Mouse (Mus musculus) right cerebral cortex, postnatal 36 days (tissue): ENCODE measurements at regions not wholly inside any gene's neighbourhood (a gene's known extent, or its start where the extent isn't known, plus 50 kb on each side); places are given as distances from the start of the nearest gene placed in this dataset.

Experiments used
- DNase-seq, 2 experiments: peaks; one replicate each; pipeline ENCODE4 v3.0.0; 2022; ENCODE audit warnings: low spot score in 2 of 2, mixed read lengths in 1 of 2

DNA sequence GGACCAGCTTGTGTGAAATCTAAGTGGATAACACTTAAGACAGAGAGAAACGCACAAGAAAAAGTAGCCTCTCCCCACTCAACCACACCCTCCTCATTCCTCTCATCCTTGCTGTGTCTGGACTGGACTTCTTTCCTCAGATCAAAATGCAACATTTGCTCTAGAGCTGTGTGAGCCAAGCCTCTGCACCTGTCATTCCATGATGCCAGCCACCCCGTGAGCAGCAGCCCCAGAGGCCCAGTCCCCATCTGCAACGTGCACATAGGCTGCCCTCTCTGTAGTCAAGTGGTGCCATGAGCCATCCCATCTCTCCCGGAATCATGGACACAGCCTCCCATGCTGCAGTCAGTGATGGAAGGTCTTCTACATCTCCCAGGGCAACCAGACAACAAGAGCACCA lies 55.1 kb upstream of the Gpc1 start:
- no peak for DNase-seq

DNA sequence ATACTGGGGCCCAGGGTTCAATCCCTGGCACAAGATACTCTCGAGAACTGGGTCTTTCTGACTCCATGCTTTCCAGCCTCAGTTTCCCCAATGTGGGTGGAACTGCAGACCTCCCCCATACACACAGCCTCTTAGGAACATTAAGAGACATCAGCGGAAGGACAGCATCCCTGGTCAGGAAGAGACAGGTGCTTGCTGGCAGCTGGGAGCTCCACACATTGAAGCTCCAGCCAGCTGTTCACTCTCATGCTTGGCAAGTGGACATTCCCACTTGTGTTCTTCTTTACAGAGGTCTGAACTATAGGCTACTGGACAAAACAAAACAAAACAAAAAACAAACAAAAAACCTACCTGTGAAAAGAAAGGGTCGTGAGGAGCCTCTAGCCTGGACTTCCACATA lies 55.5 kb upstream of the Gpc1 start:
- no peak for DNase-seq

DNA sequence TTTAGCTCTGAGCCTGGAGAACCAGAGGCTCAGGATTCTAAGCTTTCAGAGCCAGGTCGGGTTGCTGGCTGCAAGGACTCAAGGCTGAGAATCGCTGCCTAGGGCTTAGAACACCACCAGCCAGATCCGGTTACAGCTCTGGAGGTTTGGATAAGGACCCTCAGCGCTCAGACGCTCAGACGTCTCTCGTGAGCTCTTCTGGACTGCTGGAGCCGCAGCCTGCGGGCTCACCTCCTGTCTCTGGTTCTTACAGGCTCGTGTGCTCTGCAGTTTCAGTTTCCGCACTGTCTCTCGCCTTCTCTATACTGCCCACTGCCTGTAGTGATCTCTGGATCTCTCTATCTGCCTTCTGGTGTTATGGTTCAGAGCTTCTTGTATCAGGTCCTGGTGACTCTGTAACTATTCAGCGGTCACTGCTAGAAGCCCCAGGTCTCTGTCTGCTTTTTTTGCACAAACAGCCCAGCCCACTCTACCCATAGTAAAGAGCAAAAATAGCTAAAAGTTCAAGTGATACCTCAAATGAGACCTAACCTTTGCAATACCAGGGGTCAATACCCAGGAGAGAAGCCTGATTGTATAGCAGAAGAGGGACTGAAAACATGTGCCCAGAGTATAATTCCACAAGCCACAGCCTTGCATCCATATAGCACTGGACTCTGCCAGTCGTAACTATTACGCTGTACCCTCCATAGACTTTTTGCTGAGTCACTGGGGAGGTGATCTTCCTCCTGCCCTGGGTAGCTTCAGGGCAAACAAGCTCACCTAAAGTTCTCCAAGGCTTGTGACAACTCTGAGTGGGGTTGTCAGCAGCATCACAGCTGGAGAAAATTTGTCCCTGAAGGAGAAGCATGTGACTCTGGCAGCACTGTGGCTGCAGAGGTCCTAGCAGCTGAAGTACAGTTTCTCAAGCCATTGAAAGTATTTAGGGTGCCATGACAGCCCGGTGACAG lies 56.4 kb upstream of the Gpc1 start:
- DNase-seq, result no peak

DNA sequence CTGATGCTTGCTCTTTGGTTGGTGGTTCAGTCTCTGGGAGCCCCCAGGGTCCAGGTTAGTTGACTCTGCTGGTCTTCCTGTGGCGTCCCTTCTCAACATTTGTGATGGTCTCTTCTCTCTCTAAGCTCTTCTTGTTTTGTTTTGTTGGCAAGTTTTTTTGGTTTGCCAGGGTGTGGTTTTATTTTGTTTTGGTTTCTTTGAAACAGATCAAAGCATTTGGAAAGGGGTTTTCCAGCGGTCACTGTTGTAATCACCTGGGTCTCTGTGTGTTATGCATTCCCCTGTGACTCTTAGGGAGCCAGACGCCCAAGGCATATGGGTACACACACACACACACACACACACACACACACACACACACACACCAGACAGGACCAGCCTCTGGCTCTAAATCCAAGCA lies 57.4 kb upstream of the Gpc1 start:
- DNase-seq, result no peak

DNA sequence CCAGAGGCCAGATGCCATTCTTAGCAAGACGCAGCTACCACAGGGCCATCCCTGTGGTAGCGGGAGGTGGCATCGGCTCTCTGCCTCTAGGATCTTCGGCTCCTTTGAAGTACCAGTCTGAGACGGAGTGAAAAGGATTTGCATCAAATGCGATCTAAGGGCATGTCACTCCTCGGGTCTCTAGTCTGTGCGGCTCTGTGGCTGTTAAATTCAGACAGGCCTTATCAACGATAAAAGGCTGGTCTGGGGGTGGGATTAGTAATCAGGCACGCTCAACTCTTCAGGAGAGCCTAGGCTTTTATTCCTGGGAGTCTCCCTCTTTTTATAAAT lies 58.7 kb upstream of the Gpc1 start:
- no peak for DNase-seq

DNA sequence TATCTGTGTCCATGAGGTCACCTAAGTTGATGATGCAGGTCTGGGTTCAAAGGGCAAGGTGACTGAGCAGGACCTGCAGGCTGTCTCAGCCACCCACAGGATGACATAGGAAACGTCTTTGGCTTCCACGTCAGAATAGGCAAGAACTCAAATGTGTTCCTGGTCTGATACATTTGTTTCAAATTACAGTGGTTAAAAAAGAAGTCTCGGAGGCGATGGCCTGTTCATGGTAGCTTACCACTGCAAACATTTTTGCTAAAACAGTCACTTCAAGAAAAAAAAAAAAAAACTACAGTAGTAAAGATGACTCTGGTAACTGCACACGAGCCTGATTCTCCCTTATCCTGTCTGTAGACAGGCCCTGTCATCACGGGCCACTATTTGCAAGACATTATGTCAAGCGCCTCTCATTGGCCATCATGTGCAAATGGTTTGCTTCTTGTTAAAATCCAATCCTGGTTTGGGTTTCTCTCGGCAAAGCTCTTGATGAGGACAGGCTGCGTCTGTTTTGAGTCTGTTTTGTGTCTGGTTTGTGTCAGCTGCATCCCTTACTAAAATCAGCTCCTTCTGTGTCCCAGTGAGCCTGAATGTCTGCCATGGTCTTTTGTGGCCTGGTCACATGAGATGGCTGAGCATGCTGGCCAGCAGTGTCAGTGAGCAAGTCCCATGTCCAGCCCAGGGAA lies 59.2 kb upstream of the Gpc1 start:
- no peak for DNase-seq

DNA sequence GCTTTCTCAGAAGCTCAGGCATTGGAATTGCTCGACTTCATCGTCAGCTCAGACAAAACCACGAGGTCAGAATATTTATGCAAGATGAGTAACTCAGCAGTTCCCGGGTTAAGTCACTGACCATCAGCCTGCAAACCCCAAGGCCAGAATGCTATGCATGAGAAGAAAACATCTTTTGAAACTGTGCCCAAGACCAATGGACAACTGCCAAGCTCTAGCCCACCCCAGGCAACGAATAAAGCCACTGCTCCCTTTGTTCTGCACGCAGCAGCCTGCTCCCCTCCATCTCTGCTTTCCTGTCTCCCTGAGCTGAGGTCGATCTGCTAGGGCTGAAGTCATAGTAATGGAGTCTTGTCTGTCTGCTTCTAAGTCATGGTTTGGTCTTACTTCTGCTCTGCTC lies 61.7 kb upstream of the Gpc1 start:
- DNase-seq, result no peak

DNA sequence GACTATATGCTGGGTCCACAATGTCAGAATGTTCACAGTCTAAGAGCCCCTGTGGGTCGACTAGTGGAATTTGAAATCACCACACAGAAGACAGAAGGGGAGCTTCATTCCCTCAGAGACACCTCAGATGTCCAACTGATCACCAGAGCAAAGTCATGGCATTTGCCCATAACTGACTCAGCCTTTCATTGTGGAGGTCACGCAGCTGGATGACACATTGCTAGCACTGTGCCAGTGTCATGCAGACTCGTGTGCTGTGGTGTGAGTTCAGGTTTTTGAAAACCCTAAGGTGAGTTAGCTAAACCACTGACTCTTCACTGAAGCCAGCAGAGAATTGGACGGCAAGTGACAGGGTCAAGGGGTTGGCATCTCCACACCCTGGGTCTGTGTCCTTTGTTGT lies 62.3 kb upstream of the Gpc1 start:
- no peak for DNase-seq

DNA sequence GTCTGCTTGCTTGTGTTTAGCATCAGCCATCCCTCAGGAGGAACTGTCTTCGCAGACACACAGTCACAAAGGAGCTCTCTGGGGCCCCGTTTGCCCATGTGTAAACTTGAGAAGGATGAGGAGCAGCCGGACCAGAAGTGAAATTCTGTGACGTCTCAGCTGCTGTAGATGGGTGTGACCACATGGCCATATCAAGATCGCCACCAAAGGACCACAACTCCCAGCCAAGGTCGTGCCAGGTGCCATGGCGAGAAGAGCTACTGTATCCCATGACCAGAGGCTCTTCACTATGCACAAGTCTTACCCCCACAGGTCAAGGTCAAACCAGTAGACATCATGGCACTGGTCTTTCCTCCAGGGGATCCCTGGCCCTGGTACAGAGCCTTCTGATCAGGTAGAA lies 64.9 kb upstream of the Gpc1 start:
- no peak for DNase-seq

DNA sequence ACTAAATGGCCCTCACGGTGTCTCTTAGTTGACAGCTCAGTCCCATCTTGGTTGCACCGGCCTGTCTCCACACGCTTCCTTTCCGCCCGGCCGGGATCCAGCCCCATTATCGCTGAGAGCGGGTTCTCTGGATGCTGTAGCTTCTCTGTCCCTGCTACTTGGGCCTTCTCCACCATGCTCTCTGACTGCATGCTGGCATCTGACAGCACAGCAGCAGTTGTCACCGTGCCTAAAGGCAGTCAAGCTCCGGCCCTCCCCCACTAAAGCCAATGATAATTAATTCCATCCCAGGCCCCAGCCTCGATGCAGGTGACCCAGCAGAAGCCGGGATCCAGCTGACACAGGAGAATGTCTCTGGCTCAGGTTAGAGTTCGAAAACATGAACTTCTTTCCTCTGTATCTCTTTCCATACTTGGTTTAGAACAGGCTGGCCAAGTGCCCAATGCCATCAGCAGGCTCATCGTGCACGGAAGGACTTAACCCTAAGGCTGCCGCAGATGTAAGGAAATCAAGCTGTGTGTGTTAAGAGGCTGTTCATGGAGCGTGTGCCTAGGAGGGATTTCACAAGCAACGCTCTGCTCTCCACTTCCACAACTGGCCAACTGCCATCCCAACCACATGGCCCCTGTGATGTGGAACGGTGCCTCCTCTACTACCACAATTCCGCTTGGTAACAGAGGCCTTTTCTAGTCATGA lies 76.5 kb upstream of the Gpc1 start:
- no peak for DNase-seq

DNA sequence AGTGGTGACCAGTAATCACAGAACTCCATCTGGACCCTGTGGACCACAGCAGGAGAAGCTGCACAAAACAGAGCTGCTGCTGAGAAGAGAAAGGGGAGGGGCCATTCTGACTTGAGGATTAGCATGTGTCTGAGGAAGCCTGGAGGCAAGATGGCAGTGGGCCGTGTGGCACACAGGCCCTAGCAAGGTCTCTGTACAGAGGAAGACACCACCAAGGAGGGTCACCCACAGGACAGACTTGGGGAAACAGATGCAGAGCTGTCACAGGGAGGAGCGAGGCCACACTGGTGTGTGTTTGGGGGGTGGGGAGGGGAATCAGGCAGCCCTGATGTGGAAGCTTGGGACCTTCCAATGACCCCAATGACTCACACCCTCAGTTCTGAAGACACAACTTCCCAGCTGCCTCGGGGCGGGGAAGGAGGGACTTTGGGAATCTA lies 79.7 kb upstream of the Gpc1 start:
- no peak for DNase-seq

DNA sequence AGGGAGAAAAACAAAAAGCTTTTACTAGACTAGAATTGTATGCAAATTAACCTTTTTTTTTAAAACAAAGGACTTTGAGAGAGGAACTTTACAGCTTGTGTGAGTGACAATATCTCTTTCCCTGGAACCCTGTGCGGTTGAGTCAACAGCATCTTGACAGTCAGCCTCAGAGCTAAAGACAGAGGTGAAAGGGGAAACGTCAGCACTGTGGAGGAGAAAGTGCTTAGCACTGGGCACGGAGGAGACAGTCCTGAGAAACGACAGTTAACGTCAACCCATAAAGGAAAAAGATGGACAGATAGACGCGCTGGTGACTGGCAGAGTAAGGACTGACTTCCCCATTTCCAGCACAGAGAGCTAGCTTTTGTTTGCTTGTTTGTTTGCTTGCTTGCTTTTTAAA lies 82.0 kb upstream of the Gpc1 start:
- no peak for DNase-seq

DNA sequence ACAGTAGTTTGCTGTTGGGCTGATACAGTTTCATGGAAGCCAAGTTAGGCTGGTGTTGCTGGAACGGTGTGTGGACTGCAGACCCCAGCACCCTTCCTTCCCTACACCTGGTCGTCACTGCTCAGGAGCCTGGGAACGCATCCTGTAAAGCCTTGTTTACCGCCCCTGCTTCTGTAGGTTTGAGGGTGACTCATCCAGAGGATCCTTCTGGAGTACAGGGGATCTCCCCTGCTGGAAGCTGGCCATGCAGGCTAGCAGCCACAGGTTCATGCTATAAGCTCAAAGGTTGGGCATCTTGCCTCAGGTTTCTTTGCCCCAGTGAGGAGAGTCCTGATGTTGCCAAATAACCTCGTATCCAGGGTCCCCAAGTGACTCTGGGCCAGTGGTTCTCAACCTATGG lies 86.2 kb upstream of the Gpc1 start:
- DNase-seq, result no peak

DNA sequence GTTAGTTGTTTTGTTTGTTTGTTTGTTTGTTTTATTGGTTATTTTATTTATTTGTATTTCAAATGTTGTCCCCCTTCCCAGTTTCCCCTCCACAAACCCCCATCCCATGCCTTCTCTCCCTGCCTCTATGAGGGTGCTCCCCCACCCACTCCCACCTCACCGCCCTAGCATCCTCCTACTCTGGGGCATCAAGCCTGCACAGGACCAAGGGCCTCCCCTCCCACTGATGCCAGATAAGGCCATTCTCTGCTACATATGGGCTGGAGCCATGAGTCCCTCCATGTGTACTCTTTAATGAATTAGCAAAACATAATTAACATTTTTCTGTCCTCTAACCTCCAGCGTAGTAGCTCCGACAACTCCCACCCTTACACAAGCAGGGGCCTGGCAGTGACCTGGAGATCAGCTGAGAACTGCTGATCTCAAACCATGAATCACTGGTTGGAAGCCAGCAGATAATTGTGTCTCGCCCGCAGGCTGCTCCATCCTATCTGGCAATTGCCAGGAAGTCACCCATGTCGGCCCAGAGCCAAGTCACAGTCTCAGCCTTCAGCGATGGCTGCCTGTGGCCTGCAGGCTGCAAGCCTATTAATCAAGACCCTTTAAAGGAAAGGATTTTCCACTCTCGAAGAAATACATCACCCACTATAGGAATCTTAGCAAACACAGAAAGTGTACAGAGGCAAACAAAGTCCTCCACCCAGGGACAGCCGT lies 86.8 kb upstream of the Gpc1 start:
- DNase-seq, result no peak

DNA sequence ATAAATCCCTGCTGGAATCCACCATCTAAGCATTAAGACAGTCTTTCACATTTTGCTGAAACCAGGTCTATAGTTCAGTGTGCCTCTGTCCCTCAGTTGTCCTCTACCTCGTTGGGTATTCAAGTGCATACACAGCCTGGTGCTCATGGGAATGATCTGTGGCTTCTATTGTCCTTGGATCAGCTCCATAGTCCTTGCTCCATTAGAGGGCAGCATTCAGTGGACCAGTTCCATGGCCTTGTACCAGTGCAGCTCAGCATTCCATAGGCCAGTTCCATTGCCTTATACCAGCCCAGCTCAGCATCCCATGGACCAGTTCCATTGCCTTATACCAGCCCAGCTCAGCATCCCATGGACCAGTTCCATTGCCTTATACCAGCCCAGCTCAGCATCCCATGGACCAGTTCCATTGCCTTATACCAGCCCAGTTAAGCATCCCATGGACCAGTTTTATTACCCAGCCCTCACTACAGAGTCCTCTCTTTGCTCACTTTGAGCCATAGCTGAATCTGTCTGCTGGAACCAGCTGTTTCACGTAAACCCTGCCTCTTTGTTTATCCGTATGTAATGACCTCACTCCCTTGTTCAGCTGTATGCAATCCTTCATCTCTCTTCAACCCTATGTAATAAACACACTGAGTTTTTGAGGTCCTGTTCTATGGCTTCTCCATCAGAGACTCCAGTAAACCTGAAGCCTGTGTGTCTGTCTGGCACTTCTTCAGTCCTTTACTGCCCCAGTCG lies 88.4 kb upstream of the Gpc1 start:
- DNase-seq, result no peak

DNA sequence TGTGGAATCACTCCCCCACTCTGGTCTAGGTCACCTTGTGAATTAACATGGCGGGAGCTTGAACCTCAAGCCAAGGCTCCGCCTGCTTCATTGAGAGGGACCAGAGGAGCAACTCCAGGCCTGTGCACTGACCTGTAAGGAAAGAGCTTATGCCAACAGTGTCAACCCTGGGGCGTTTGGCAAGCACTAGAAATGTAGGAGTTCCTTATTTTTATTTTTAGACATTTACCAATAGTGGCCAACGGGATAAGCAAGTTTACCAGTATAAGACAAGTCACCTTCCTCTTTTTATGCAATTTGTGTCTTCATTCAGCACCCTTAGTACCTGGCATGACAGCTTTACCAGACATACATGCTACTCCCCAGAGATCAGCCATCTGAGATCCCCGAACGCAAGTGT lies 89.1 kb upstream of the Gpc1 start:
- DNase-seq, result no peak

DNA sequence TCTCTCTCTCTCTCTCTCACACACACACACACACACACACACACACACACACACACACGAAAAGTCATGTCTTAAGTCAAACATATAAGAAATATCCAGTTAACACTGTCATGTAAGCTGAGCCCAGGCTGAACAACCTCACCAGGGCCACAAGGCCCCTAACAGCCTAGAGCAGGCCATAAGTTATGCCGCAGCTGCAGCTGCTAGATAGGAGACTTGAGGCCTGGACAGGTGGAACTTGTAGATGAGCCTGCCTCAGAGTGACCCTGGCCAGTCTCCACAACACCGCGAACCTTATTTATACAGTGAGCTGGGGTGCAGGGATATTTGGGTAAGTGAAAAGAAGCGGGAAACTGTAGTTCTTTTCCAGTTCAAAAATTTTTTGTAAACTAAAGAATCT lies 90.4 kb upstream of the Gpc1 start:
- no peak for DNase-seq

DNA sequence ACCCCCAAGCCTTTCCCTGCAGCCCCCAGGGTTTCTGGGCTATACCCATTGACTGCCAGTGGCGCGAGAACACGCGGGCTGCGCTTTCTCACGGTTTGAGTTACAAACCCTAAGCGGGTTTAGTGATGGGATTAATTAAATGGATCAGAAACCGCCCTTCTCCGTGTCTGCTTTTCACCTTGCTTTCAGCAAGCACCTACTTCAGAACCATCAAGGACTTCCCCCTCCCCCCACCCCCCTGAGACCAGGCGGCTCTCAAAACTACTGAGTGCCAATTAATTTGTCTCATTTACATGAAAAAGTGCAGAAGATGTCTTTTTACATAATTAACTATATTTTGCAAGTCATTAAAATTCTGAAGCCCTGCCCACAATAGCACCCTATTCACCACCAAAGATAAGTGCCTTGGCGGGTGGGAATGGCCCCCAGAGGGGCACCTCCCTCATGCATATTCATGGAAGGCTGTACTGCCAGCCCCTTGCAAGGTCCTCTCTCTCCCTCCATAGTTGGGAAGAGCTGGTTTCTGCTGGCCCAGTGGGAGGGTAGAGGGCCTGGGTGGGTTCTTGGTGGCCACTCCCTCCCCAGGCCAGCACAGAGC lies 89.1 kb upstream of the Otos start:
- DNase-seq, result no peak

DNA sequence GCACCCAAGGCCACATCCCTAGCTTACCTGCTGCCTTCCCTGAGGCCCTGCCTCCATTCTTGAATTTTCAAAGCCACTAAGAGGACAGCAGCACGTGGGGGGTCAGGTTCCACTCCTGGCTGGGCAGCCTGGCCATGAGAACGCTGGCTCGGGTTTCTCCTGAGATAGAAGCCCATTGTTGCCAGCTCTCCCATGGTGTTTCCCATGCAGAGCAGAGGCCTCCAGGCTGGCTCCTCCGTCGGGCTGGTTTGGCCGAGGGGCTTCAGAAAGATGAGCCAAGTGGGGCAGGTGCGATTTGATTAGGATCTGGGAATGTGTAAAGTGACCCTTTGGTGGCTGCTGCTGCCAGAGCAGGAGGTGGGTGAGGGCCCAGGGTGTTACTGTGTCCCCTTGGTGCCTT lies 87.8 kb upstream of the Otos start:
- no peak for DNase-seq

DNA sequence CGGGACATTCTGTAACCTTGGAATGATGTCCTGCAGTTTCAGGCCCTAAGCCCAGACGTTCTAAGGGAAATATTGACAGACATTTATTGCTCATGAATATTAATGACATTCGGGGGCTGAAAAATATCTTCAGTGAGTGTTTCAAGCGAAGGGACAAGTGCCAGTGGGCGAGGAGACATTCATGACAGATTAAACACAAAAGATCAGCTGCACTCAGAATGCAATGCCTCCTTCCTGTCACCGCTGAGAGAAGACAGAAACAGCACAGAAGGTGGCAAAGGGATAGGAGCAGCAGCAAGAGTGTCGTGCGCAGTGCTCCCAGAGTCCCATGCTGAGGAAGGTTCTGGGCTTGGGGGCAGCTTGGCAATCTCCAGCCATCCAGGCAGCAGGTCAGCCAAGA lies 85.1 kb upstream of the Otos start:
- DNase-seq, result no peak
